Mouse (Mus musculus): ENCODE measurements at regions not wholly inside any gene's neighbourhood (a gene's known extent, or its start where the extent isn't known, plus 50 kb on each side); places are given as distances from the start of the nearest gene placed in this dataset.

DNA sequence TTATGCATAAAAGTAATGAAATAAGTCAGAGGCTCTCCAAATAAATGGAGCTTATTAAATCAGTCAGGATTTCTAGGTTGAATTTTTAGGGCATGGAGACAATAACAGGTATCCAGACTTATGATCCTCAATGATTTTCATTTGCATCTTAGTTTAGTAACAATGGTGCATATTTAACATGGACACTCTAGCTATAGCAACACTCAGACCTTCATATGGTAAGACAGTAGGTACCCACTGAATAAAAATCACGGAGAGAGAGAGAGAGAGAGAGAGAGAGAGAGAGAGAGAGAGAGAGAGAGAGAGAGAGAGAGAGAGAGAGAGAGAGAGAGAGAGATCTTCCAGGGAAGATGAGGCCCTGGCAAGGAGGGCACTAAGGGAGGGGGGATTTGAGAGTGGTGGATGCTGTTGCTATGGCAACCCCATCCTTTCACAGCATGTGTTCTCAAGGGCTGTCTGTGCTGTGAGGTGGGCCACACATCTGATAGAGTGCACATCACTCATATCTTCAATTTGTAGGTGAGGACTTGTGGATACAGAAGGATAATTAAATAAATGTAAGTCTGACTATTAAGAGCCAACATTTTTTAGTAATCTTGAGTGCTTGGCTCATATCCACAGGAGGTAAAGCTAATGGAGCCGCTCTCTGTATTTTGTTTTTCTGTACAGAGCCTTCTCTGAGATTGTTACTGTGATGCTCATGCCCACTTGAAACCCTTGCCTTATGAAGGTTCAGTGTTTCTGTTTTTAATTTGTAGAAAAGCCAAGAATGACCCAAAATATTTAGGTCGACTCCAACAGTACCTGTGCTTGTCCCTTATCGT lies 227.7 kb downstream of the Otor start:
- ChIA-PET POLR2A (no interaction called here), CTCF (no interaction called here)
- no peak for TF ChIP-seq CTCF (IDR thresholded peaks at IDR 0.05)
- H3K27me3 ChIP-seq: no peaks in the 10 kb centered on the region
- DNase-seq (ENCODE audit: low read depth, low spot score) (no peak), ATAC-seq (no peak)
- in situ Hi-C loops (cut with MboI; ENCODE audit: low pct_unique_long_range_greater_than_20kb): no loop called here

GRCm38 (mm10) chr2:143306571-143306925 lies 228.3 kb downstream of the Otor start:
- DNase-seq (ENCODE audit: low read depth, low spot score) (no peak), ATAC-seq (no peak)
- ChIA-PET POLR2A (no interaction called here), CTCF (no interaction called here)
- no peak for TF ChIP-seq CTCF (IDR thresholded peaks at IDR 0.05)
- in situ Hi-C loops (cut with MboI; ENCODE audit: low pct_unique_long_range_greater_than_20kb): no loop called here
- H3K27me3 ChIP-seq: no peaks in the 10 kb centered on the region

GRCm38 (mm10) chr2:143325486-143325885 lies 220.5 kb upstream of the Pcsk2 start:
- CTCF ChIA-PET: interaction anchor here (0.9 kb wide), 1 partner anchor 8 kb away, joined by 3 read pairs; no protein-coding TSS in a partner anchor
- ATAC-seq (no peak), DNase-seq (ENCODE audit: low read depth, low spot score) (no peak)
- no peak for TF ChIP-seq CTCF (IDR thresholded peaks at IDR 0.05)
- H3K27me3 ChIP-seq: no peaks in the 10 kb centered on the region
- in situ Hi-C loops (cut with MboI; ENCODE audit: low pct_unique_long_range_greater_than_20kb): no loop called here
- POLR2A ChIA-PET: no interaction called here

- ChIA-PET POLR2A (no interaction called here), CTCF (no interaction called here)
- ATAC-seq: no peak
- TF ChIP-seq CTCF (IDR thresholded peaks at IDR 0.05): no peak
- in situ Hi-C loops (cut with MboI; ENCODE audit: low pct_unique_long_range_greater_than_20kb): no loop called here
- no peaks in the 10 kb centered on the region for H3K27me3 ChIP-seq
- no peak for DNase-seq (ENCODE audit: low read depth, low spot score)
Measured at GRCm38 (mm10) chr2:143332071-143332470, 213.9 kb upstream of the Pcsk2 start.

GRCm38 (mm10) chr2:143340364-143340763 lies 205.6 kb upstream of the Pcsk2 start:
- H3K27me3 ChIP-seq: no peaks in the 10 kb centered on the region
- ChIA-PET POLR2A (no interaction called here), CTCF (no interaction called here)
- DNase-seq (ENCODE audit: low read depth, low spot score) (no peak), ATAC-seq (no peak)
- in situ Hi-C loops (cut with MboI; ENCODE audit: low pct_unique_long_range_greater_than_20kb): no loop called here
- TF ChIP-seq CTCF (IDR thresholded peaks at IDR 0.05): no peak

- no peak for ATAC-seq
- no peak for DNase-seq (ENCODE audit: low read depth, low spot score)
- no peaks in the 10 kb centered on the region for H3K27me3 ChIP-seq
- POLR2A ChIA-PET: no interaction called here
- in situ Hi-C loops (cut with MboI; ENCODE audit: low pct_unique_long_range_greater_than_20kb): no loop called here
- CTCF ChIA-PET: no interaction called here
- no peak for TF ChIP-seq CTCF (IDR thresholded peaks at IDR 0.05)
Measured at GRCm38 (mm10) chr2:143364193-143364592, 181.8 kb upstream of the Pcsk2 start.

DNA sequence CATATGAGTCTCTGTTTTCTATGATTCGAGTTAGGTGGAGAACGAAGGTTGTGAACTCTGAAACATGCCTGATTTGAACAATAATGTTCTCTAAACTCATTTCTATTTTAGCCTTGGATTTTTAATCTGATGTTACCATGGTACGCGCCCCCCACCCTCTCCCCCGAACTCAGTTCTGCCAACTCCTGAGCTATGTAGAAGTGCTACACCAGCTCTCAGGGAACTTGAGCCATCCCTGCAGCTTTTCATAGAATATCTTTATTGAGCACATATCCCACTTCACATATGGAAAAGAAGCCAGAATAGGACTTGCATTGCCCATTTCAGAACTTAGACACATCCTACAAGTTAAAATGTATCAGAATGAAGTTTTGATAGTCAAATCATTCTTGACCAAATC lies 180.0 kb upstream of the Pcsk2 start:
- no peaks in the 10 kb centered on the region for H3K27me3 ChIP-seq
- CTCF ChIA-PET: no interaction called here
- DNase-seq (ENCODE audit: low read depth, low spot score): no peak
- TF ChIP-seq CTCF (IDR thresholded peaks at IDR 0.05): no peak
- in situ Hi-C loops (cut with MboI; ENCODE audit: low pct_unique_long_range_greater_than_20kb): no loop called here
- ATAC-seq: no peak
- POLR2A ChIA-PET: no interaction called here
